Mouse (Mus musculus) thymus, postnatal 25 days (tissue): ENCODE measurements around the gene H2afv.

ENCODE experiments used
- DNase-seq: peaks from one replicate; pipeline ENCODE4 v3.0.0; 2022

Gene H2afv

DNA sequence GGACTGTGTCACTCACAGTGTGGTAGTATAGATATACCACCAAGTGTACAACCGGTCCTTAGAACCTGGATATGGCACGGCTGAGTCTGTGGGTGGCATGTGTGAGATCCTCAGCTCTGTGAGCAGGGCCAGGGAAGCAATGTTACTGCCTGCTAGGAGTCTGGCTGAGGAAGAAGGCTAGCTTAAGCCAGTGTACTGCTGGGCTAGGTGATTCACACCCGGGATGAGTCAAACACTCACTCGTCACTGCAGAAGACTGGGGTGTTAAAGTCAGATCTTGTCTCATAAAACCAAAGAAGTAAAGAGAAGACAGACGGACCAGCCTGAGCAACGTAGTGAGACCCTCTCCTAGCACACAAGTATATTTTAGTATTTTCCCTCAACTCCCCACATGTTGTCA lies 63.3 kb downstream of the H2afv start:
- DNase-seq = no peak
